19 mouse cellular contexts compared by ENCODE assay signal in the genomic region with DNA sequence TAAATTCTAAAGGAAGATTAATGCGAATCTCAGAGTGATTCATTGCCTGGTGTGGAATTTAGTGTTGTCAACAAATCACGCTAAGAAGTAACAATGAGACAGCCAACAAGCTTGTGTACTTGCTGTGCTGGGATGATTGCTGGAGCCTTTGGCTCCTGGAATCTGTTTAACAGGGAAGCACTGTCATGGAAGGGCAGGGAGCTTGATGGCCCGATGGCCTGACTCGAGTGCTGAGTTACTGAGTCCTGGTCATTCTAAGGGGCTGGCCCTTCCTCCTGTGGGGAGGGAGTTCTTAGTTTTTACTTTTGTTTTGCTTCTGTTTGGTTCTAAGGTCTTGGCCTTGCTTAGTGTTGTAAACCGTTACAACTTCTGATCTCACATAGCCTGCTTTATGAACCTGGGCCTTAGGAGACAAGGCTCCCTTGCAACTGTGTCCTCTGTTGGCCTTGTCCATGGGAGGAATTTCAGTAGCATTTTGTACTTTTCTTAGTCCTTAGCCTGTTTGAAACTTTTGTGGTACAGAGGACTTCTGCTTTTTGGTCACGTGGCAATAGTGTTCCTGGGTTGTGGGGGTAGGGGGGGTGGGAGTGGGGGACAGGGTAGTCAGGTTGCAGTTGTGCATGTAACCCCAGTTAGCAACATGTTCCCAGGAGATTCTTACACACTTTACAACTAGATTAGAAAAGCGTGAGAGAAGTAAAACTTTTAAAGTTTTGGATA. TPM values are rescaled to one million over a fixed set of nuclear protein-coding genes. Genes with fewer than 3 reads are reported as not detected.
DNase-seq lines count a peak whose midpoint lies in the region; ATAC-seq lines count a peak whose summit lies in the region.
"Had no signal": no experiment of that assay in that cellular context is flagged by ENCODE, and none has a peak within 500 bp of the region (broad histone marks: within the 10 kb centered on the region; RNA-seq: fewer than 3 reads in every experiment).

No protein-coding gene starts in this region.

- no peak for DNase-seq in heart, postnatal 25 days (ENCODE audit: low spot score)
- DNase-seq in spleen, postnatal 36 days (ENCODE audit: low spot score in 2 of 2), result peak; percentile 11 to 15
- no peak for DNase-seq in spleen, postnatal 4 days (ENCODE audit: low spot score in 2 of 2)
- DNase-seq in embryo, embryonic 10 days (ENCODE audit: low spot score), result no peak
- DNase-seq in gastrocnemius, postnatal 4 days (ENCODE audit: low spot score in 2 of 2), result no peak
- DNase-seq: adrenal gland, adult 2 months; cerebellum, adult 18-20 months; cerebellum, postnatal 36 days; heart, postnatal 4 days; liver, embryonic 13.5 days; right cerebral cortex, adult 18-20 months; thymus, postnatal 36 days had no signal

- intact Hi-C loops in heart, postnatal 25 days (cut with DNase I), result no loop called here

- no peaks in the 10 kb centered on the region for H3K27me3 ChIP-seq in heart, embryonic 16.5 days (ENCODE audit: control insufficient read depth, insufficient read depth, low read length)
- H3K27me3 ChIP-seq: liver, embryonic 13.5 days; megakaryocyte, embryonic 14.5 days; midbrain, embryonic 15.5 days had no signal

- ATAC-seq in heart, embryonic 16.5 days (replicated peaks; ENCODE audit: extremely low read depth, insufficient read depth, low FRiP score), result no peak
- peak; percentile 43 to 65; a peak in 3 of 4 replicates for ATAC-seq in hematopoietic stem cell, adult 5-6 weeks (replicated peaks in 1 of 2; ENCODE audit: insufficient read depth in 1 of 2, low FRiP score in 2 of 2, low TSS enrichment in 1 of 2, low read depth in 1 of 2, poor library complexity in 2 of 2, severe bottlenecking in 2 of 2)
- ATAC-seq: forebrain, embryonic 16.5 days; midbrain, embryonic 15.5 days had no signal

- peaks cover 22% of the 10 kb centered on the region for H3K36me3 ChIP-seq in heart, embryonic 16.5 days (ENCODE audit: control insufficient read depth, insufficient read depth)

- peak overlapping the region; percentile 32 for H3K27ac ChIP-seq in heart, embryonic 16.5 days (ENCODE audit: low read length)
- H3K27ac ChIP-seq: layer of hippocampus, adult 2 months; liver, embryonic 13.5 days; midbrain, embryonic 15.5 days had no signal

- 64% methylated on average over 7 of the region's 7 CpGs for WGBS in heart, embryonic 16.5 days

- H3K4me3 ChIP-seq in heart, embryonic 16.5 days (ENCODE audit: low read length), result no peak overlapping the region
- H3K4me3 ChIP-seq: erythroblast, embryonic 14.5 days; layer of hippocampus, adult 2 months; liver, embryonic 13.5 days; megakaryocyte, embryonic 14.5 days; midbrain, embryonic 15.5 days had no signal

- H3K9me3 ChIP-seq in heart, embryonic 16.5 days (replicated peaks; ENCODE audit: control insufficient read depth, low read length), result no peaks in the 10 kb centered on the region
- H3K9me3 ChIP-seq: liver, embryonic 13.5 days; megakaryocyte, embryonic 14.5 days; midbrain, embryonic 15.5 days had no signal

- H3K4me2 ChIP-seq in heart, embryonic 16.5 days (ENCODE audit: low read depth, low read length), result no peak overlapping the region
- H3K4me2 ChIP-seq: liver, embryonic 13.5 days; midbrain, embryonic 15.5 days had no signal

- H3K9ac ChIP-seq in heart, embryonic 16.5 days (ENCODE audit: low read length), result no peak overlapping the region
- H3K9ac ChIP-seq: liver, embryonic 13.5 days; midbrain, embryonic 15.5 days had no signal

- H3K4me1 ChIP-seq in heart, embryonic 16.5 days (ENCODE audit: control insufficient read depth, insufficient read depth, low read length), result peaks cover 7% of the 10 kb centered on the region
- H3K4me1 ChIP-seq: midbrain, embryonic 15.5 days had no signal

RNA-seq across cellular contexts. Expression of a gene that starts 41.1 kb away (rescaled TPM):
- polyA plus RNA-seq in heart, embryonic 16.5 days (2015; fragmentation: Nextera tagmentation; extraction: Ambion mirVana), result 22.8 and 25.4 TPM in 2 replicates
- total RNA-seq in heart, postnatal 25 days (2021), result 10 to 100 TPM; 35.2 to 35.8 TPM
- 22.2 and 33.1 TPM in 2 replicates for total RNA-seq in hematopoietic stem cell, adult 5-6 weeks (2017)
- 10 to 100 TPM; 39.0 to 39.2 TPM for total RNA-seq in gastrocnemius, postnatal 4 days (2021)

RNA-seq across cellular contexts. Expression of a gene that starts 41.3 kb away (rescaled TPM):
- polyA plus RNA-seq in heart, embryonic 16.5 days (2015; fragmentation: Nextera tagmentation; extraction: Ambion mirVana), result 24.2 and 25.5 TPM in 2 replicates
- 10 to 100 TPM; 12.6 to 13.5 TPM for total RNA-seq in heart, postnatal 25 days (2021)
- 21.4 and 26.5 TPM in 2 replicates for total RNA-seq in hematopoietic stem cell, adult 5-6 weeks (2017)
- 10 to 100 TPM; 16.3 to 19.1 TPM for total RNA-seq in gastrocnemius, postnatal 4 days (2021)

Comparison
In these comparisons a context has a peak if more than half of its experiments do, and no peak if none do; other contexts are left out.
1. DNase-seq: peak in spleen, postnatal 36 days (2 of 2); none in heart, postnatal 25 days (single experiment), spleen, postnatal 4 days (0 of 2), embryo, embryonic 10 days (single experiment) and gastrocnemius, postnatal 4 days (0 of 2).